Mouse (Mus musculus) embryo, embryonic 9.5 days (tissue): ENCODE data around the gene Snrnp200.
"Not testable (repeated sequence)": the region's sequence is repeated elsewhere in the genome, so short reads cannot be mapped to it uniquely, and the experiment has no call there.

Experiments
- DNase-seq: peaks from one replicate; pipeline ENCODE4 v3.0.0-alpha.2; 2017; ENCODE audit errors: extremely low spot score

The Snrnp200 gene

GRCm38 (mm10) chr2:127207547-127208451, at the start of gene Snrnp200, which contains the start of gene 1810024B03Rik:
Snrnp200 (plus strand) TSS chr2:127208386.
1810024B03Rik (minus strand) TSS chr2:127208280.
- DNase-seq, result peak; percentile 92

- DNase-seq, result no peak
Observed at GRCm38 (mm10) chr2:127165675-127166074, 42.5 kb upstream of the Snrnp200 start.

- DNase-seq, result peak; percentile 29
Observed at GRCm38 (mm10) chr2:127166261-127166660, 41.9 kb upstream of the Snrnp200 start.

DNA sequence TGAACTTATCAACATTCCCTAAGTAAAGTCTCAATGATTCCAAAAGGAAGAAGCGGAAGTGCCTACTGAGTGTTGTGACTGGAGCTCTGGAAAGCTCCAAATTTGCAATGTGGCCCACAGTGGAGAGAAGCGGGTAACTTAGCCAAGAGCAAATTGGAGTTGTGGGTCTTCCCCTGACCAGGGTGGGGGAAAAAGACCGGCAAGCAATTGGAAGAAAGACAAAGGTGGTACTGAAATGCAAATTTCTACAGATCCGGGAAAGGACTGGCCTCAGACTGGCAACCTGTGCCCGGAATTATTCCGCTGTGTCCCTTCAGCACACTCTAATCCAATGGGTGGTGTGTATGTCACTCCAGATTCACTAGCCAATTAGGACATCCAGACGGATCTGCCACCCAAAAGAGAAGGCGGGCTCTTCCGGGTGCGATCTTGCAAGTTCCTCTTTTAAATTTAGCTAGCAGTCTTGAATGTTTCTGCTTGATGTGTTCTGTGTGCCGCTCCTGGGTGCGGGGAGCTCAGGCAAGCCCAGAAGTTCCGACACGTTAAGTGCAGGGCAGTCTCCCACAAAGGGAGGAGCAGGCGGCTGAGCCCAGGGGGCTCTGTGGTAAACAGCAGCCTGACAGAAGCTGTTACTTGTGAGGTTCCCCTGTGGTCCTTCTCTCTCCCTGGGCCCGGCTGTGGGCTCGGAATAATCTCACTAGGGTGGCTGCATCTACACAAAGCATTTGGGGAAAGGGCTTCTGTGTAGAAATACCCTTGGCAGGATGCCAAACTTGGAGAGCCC, 25.4 kb upstream of the Snrnp200 start:
- DNase-seq, result peak; percentile 72

DNA sequence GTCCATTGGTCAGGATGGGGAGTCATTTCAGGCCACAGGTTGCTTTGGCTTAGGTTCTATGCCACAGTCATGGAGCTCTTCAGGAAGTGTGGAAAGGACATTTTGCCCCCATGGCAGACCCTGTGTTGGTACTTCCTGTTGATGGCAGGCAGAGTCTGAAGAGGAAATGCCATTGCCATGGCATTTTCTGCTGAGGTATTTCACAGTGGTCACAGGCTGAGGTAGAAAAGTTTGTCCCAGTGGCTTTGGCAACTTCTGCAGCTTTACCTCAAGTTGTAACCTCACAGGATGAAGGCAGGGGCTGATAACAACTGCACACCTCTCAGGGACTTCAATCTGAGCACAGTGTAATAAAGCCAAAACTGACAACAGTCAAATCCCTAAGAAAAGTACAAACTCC, 18.6 kb upstream of the Snrnp200 start:
- DNase-seq, result no peak

- peak; percentile 58 for DNase-seq
Observed at GRCm38 (mm10) chr2:127204932-127205331, 3.3 kb upstream of the Snrnp200 start.

DNA sequence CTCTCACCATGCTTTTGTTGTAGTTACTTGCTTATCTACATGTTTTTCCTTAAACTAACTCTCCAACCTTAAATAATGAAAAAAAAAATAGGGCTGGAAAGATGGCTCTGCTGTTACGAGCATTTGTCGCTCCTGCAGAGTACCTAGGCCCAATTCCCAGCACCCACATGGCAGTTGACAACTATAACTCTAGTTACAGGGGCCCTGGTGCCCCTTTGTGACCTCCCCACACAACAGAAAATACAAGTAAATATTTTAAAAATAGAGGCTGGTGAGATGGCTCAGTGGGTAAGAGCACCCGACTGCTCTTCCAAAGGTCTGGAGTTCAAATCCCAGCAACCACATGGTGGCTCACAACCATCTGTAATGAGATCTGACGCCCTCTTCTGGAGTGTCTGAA, 2.2 kb upstream of the Snrnp200 start:
- DNase-seq, result not testable (repeated sequence)

DNA sequence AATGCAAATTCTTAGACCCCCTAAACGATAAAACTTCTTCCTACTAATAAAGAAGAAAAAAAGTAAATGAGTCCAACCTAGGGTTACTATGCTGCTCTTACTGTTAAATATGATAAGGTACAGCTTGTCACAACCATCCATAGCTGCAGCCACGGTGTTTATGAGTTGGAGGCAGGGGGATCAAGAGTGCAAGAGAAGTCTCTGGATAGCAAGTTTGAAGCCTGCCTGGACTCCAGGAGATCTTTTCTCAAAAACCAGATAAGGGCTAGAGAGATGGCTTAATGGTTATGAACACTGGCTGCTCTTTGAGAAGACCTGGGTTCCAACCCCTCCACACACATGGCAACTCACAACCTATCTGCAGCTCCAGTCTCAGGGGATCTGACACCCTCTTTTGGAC, 1.3 kb upstream of the Snrnp200 start:
- DNase-seq, result no peak

- DNase-seq, result no peak
Observed at GRCm38 (mm10) chr2:127208452-127208769, 225 bp downstream of the Snrnp200 start.

- DNase-seq, result no peak
Observed at GRCm38 (mm10) chr2:127210701-127211100, 2.5 kb downstream of the Snrnp200 start.

- no peak for DNase-seq
Observed at GRCm38 (mm10) chr2:127217746-127218145, 9.6 kb downstream of the Snrnp200 start.

DNA sequence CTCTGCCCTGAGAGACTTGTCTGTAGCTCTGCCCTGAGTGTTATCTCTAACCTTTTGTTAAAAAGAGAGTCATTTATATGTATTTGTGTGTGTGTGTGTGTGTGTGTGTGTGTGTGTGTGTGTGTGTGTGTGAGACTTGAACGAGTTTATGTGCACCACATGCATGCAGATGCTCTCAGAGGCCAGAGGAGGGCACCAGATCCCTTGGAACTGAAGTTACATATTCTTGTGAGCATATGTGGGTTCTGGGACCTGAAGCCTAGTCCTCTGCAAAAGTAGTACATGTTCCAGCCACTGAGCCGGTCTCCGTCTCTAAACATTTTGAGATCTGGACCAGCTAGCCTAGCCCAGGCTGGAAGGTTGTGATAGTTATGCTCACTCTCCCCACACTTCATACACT, 17.1 kb downstream of the Snrnp200 start:
- no peak for DNase-seq

GRCm38 (mm10) chr2:127237897-127238610, 29.9 kb downstream of the Snrnp200 start:
- no peak for DNase-seq

GRCm38 (mm10) chr2:127240065-127240464, 31.9 kb downstream of the Snrnp200 start:
- DNase-seq, result no peak

GRCm38 (mm10) chr2:127247592-127248333, 39.6 kb downstream of the Snrnp200 start, which contains the start of the genes Ciao1 and Tmem127:
Ciao1 (minus strand) TSS chr2:127247816.
Tmem127 (plus strand) TSS chr2:127247908.
- peak; percentile 97 for DNase-seq

GRCm38 (mm10) chr2:127248334-127249004, 40.3 kb downstream of the Snrnp200 start:
- DNase-seq, result no peak

- no peak for DNase-seq
Observed at GRCm38 (mm10) chr2:127250291-127251008, 42.3 kb downstream of the Snrnp200 start.

DNA sequence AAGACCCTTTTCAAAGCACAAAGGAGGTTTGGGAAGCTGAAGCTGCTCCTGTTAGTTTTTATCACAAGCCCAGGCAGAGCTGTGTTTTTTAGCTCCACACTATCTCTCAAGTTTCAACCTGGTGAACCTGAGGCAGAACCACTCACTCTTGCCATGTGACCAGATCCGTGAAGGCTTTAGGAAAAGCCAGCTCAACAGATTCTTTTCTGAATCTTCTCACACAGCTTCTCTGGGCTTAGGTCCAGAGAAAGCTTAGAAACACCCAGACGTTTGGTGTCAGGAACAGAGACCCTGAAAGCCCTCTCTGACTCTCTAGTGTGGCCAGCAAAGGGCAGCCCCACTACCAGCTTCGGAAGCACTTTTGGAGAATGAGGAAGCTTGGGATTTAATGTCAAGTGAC, 43.3 kb downstream of the Snrnp200 start:
- no peak for DNase-seq

DNA sequence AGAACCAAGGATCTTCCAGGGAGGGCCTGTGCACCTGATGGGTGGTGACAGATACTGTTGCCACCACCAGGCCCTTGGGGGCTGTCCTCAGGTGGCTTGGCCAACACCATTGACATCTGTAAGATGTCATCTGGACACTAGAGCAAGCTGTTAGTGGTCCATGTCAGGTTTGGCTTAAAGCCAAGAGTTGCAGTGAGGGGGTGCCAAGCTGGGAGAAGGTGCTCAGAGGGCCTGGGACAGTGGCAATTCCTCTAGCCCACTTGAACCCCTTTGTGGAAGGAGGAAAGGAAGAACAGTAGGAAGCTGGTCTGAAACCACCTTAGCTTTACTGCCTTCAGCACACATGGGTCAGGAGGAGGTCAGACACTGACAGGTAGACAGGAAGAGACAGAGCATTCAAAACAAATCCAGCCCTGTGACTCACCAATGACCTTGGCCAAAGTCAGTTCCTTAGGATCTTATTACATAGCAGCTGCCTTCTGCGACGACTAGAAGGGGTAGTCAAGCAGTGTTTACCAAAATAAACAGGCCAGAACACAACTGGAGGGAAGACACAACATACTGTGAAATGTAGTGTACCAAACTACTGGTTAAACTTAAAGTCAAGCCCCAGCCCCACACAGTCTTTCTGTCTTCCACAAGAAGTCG, 43.8 kb downstream of the Snrnp200 start:
- no peak for DNase-seq

- no peak for DNase-seq
Observed at GRCm38 (mm10) chr2:127252787-127253186, 44.6 kb downstream of the Snrnp200 start.
